Mouse (Mus musculus): ENCODE results near the gene Atp8b5.

The Atp8b5 gene

GRCm38 (mm10) chr4:43417269-43418062 is 150.5 kb downstream of the Atp8b5 start:
- no peak for DNase-seq

GRCm38 (mm10) chr4:43418450-43418849 is 151.5 kb downstream of the Atp8b5 start:
- DNase-seq: no peak

- no peak for DNase-seq
These were observed 152.2 kb downstream of the Atp8b5 start for GRCm38 (mm10) chr4:43418973-43419656.

- DNase-seq: no peak
These were observed 152.9 kb downstream of the Atp8b5 start for GRCm38 (mm10) chr4:43419801-43420281.

GRCm38 (mm10) chr4:43420305-43420704 is 153.3 kb downstream of the Atp8b5 start:
- DNase-seq: peak; percentile 69

- no peak for DNase-seq
These were observed 154.8 kb downstream of the Atp8b5 start for GRCm38 (mm10) chr4:43421632-43422240.

Measured in cerebellum, adult 11-12 months (tissue).